Mouse (Mus musculus): Measurements from ENCODE around the gene Cldn6. TPM values are rescaled to one million over a fixed set of nuclear protein-coding genes. Genes with fewer than 3 reads are reported as not detected.
A peak's percentile ranks its signal among the peaks of the same experiment; 100 is the strongest.

Cldn6 gene
- total and polyA plus RNA-seq, 3 experiments: not detected

DNA sequence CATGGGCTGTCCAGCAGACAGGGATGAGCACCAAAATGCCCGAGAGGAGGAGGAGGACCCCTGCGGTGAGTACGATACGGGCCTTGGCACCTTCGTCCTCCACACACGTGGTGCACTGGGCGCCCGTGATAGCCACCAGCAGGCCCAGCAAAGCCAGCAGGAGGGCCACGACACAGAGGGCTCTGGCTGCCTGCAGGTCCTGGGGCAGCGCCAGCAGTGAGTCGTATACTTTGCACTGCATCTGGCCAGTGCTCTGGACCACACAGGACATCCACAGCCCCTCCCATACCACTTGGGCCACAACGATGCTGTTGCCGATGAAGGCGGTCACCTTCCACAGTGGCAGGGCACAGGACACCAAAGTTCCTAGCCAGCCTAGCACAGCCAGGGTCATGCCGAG is 4.2 kb downstream of the Cldn6 start:
- no peak overlapping the region for H3K27ac ChIP-seq
- H3K27me3 ChIP-seq (ENCODE audit: control insufficient read depth, insufficient read depth, low read length): peaks cover 9% of the 10 kb centered on the region
- WGBS: 23% methylated on average over 15 of the region's 15 CpGs
- DNase-seq: no peak
- no peak overlapping the region for H3K4me3 ChIP-seq
- intact Hi-C loops (cut with DNase I): no loop called here
- H3K79me2 ChIP-seq (replicated peaks; ENCODE audit: control insufficient read depth, insufficient read depth, low read length): no peaks in the 10 kb centered on the region
- no peaks in the 10 kb centered on the region for H3K36me3 ChIP-seq (ENCODE audit: control insufficient read depth, insufficient read depth, low read length)
- H3K9ac ChIP-seq (ENCODE audit: low read depth, low read length): no peak overlapping the region
- TF ChIP-seq POLR2A (IDR thresholded peaks at IDR 0.05; ENCODE audit: insufficient read depth, low read depth, low read length): no peak
- TF ChIP-seq CTCF (IDR thresholded peaks at IDR 0.05): no peak
- TF ChIP-seq EP300 (IDR thresholded peaks at IDR 0.05; ENCODE audit: insufficient read depth, low read depth, low read length): no peak
- H3K4me1 ChIP-seq (ENCODE audit: control insufficient read depth, insufficient read depth, low read length): no peaks in the 10 kb centered on the region

DNA sequence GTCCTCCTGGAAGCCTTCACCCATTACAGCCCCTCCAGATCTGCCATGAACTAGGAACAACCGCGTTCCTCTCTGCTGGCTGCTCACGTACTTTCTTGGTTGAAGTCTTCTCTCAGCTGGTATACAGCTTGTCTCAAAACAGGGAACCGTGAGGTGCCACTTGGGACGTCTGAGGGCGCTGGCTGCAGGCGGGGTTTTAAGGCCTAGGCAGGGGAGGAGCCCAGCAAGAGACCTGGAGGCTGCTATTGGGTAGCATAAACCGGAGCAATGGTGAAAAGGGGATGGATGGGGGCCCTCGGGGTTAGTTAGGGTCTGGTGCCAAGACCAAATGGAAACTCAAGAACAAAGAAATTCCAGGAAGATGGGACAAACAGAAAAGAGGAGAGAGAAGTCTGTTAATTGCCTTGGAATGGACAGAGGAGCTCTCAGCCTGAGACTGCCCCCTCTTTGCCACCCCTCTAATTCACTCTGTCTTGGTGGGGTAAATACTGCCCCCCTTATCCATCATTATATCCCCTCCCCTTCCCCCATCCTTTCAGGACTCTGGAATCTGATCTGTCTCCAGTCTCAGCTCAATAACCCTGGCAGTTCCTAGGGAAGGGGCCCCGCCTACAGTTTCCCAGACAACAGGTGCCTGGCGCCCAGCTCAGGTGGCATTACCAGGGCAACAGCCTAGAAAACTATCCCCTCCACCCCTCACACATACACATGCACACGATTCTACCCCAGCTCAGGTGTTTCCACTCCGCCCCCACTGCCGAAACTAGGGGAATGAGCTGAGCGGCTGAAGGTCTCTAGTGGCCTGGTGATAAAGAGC is 5.0 kb downstream of the Cldn6 start, which contains the start of gene Cldn9:
Gene Cldn9, minus strand, starts transcription at position 171 of the 817 bp plus-strand sequence.
- no peak within 1 kb of the TSS for H3K27ac ChIP-seq
- H3K36me3 ChIP-seq (ENCODE audit: control insufficient read depth, insufficient read depth, low read length): no peaks in the 10 kb centered on the region
- DNase-seq: no peak
- peaks cover 9% of the 10 kb centered on the region for H3K27me3 ChIP-seq (ENCODE audit: control insufficient read depth, insufficient read depth, low read length)
- no peak within 1 kb of the TSS for H3K9ac ChIP-seq (ENCODE audit: low read depth, low read length)
- no peak within 1 kb of the TSS for H3K4me3 ChIP-seq
- TF ChIP-seq EP300 (IDR thresholded peaks at IDR 0.05; ENCODE audit: insufficient read depth, low read depth, low read length): no peak
- TF ChIP-seq POLR2A (IDR thresholded peaks at IDR 0.05; ENCODE audit: insufficient read depth, low read depth, low read length): no peak
- no peak for TF ChIP-seq CTCF (IDR thresholded peaks at IDR 0.05)
- intact Hi-C loops (cut with DNase I): no loop called here
- no peaks in the 10 kb centered on the region for H3K79me2 ChIP-seq (replicated peaks; ENCODE audit: control insufficient read depth, insufficient read depth, low read length)
- H3K4me1 ChIP-seq (ENCODE audit: control insufficient read depth, insufficient read depth, low read length): no peaks in the 10 kb centered on the region
- 45% methylated on average over 15 of the region's 15 CpGs for WGBS

DNA sequence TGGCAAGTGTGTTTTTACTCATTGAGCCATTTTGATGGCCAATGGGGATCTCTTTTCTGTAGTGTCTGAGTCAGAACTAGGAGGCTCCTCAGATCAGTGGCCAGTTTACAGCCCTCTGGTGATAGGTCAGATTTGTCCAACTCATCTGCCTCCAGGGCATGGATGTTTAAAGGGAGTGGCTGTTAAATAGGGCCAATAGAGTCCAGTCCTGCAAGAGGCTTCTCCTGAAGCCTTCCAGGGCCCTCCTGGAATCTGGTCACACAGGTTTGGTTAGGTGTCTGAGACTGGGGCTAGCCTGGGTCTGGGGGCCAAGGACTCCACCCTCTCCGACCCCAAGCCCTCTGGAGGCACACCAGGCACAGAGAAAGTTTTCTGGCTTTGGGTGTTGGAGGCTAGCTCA is 15.4 kb downstream of the Cldn6 start:
- DNase-seq: no peak
- H3K27ac ChIP-seq: no peak overlapping the region
- WGBS: 82% methylated on average over 1 of the region's 1 CpGs
- H3K4me3 ChIP-seq: no peak overlapping the region
- no peak overlapping the region for H3K9ac ChIP-seq (ENCODE audit: low read depth, low read length)
- intact Hi-C loops (cut with DNase I): no loop called here
- TF ChIP-seq POLR2A (IDR thresholded peaks at IDR 0.05; ENCODE audit: insufficient read depth, low read depth, low read length): no peak
- no peak for TF ChIP-seq CTCF (IDR thresholded peaks at IDR 0.05)
- TF ChIP-seq EP300 (IDR thresholded peaks at IDR 0.05; ENCODE audit: insufficient read depth, low read depth, low read length): no peak
- H3K27me3 ChIP-seq (ENCODE audit: control insufficient read depth, insufficient read depth, low read length): no peaks in the 10 kb centered on the region
- H3K79me2 ChIP-seq (replicated peaks; ENCODE audit: control insufficient read depth, insufficient read depth, low read length): no peaks in the 10 kb centered on the region
- no peaks in the 10 kb centered on the region for H3K4me1 ChIP-seq (ENCODE audit: control insufficient read depth, insufficient read depth, low read length)
- no peaks in the 10 kb centered on the region for H3K36me3 ChIP-seq (ENCODE audit: control insufficient read depth, insufficient read depth, low read length)

- DNase-seq: no peak
These were observed 16.8 kb downstream of the Cldn6 start for GRCm38 (mm10) chr17:23695801-23696200.

DNA sequence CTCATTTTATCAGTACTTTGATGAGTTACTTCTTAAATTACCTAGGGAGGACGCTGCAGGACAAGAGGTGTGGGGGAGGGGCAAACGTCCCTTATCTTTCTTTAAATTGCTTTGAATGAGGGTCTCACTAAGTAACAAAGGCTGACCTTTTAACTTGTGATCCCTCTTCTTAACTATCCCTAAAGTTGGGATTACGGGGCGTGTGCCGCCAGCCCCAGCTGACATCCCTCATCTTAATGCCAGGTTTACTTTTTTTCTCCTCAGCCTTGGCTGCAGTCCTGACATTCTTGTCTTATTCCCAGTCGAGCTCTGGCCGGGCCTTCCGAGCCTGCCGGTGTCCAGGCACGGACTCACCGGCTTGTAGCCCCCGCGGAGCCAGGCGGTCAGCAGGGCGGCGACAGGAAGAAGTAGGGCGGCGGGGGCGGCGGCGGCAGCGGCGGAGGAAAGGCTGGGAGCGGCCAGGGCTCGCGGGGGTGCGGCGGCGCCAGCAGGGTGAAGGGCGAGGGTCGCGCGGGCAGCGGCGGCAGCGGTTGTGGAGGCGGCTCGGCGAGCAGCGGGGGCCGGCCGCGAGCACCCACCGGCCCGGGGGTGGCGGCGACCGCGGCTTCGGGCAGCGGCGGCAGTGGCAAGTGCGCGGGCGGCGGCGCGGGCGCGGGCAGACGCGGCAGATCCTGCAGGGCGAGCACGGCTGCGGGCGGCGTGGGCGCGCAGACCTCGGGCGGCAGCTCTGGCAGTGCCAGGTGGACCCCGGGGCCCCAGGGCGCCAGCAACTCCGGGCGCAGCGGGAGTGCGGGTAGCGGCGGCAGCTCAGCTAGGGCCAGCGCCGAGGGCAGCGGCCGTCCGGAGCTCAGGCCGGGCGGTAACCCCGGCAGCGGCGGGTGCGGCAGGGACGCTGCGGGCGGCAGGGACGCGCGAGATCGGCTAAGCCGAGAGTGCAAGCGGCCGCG is 20.4 kb downstream of the Cldn6 start:
- Histone ChIP-seq H3K4me1 (ENCODE audit: control insufficient read depth, insufficient read depth, low read length) (peaks cover 2% of the 10 kb centered on the region; the same call in 1 of the 2 replicates), H3K27ac (peak overlapping the region; percentile 72), H3K9ac (ENCODE audit: low read depth, low read length) (peak overlapping the region; percentile 76), H3K4me3 (peak overlapping the region; percentile 63), H3K79me2 (replicated peaks; ENCODE audit: control insufficient read depth, insufficient read depth, low read length) (no peaks in the 10 kb centered on the region), H3K36me3 (ENCODE audit: control insufficient read depth, insufficient read depth, low read length) (no peaks in the 10 kb centered on the region), H3K27me3 (ENCODE audit: control insufficient read depth, insufficient read depth, low read length) (no peaks in the 10 kb centered on the region)
- 2% methylated on average over 92 of the region's 101 CpGs for WGBS
- TF ChIP-seq CTCF (IDR thresholded peaks at IDR 0.05): peak; percentile 37
- no peak for TF ChIP-seq EP300 (IDR thresholded peaks at IDR 0.05; ENCODE audit: insufficient read depth, low read depth, low read length)
- intact Hi-C loops (cut with DNase I): no loop called here
- peak; percentile 75 to 78 for DNase-seq

More at GRCm38 (mm10) chr17:23695801-23696200, 16.8 kb downstream of the Cldn6 start:
- Histone ChIP-seq H3K4me1 (ENCODE audit: control insufficient read depth, insufficient read depth, low read length) (peaks cover 2% of the 10 kb centered on the region; the same call in 1 of the 2 replicates), H3K4me3 (no peak overlapping the region), H3K79me2 (replicated peaks; ENCODE audit: control insufficient read depth, insufficient read depth, low read length) (no peaks in the 10 kb centered on the region), H3K9ac (ENCODE audit: low read depth, low read length) (no peak overlapping the region), H3K36me3 (ENCODE audit: control insufficient read depth, insufficient read depth, low read length) (no peaks in the 10 kb centered on the region), H3K27me3 (ENCODE audit: control insufficient read depth, insufficient read depth, low read length) (no peaks in the 10 kb centered on the region), H3K27ac (no peak overlapping the region)
- intact Hi-C loops (cut with DNase I): no loop called here
- 67% methylated on average over 3 of the region's 3 CpGs for WGBS
- TF ChIP-seq EP300 (IDR thresholded peaks at IDR 0.05; ENCODE audit: insufficient read depth, low read depth, low read length) (no peak), CTCF (IDR thresholded peaks at IDR 0.05) (no peak), POLR2A (IDR thresholded peaks at IDR 0.05; ENCODE audit: insufficient read depth, low read depth, low read length) (no peak)
